Mouse (Mus musculus): ENCODE measurements at regions not wholly inside any gene's neighbourhood (a gene's known extent, or its start where the extent isn't known, plus 50 kb on each side); places are given as distances from the start of the nearest gene placed in this dataset.

GRCm38 (mm10) chr6:53233777-53234176 is 53.3 kb upstream of the Creb5 start:
- TF ChIP-seq CTCF (IDR thresholded peaks at IDR 0.05; ENCODE audit: borderline replicate concordance, insufficient read depth, low read depth, low read length) (no peak), POLR2A (IDR thresholded peaks at IDR 0.05; ENCODE audit: borderline replicate concordance, insufficient read depth, low read length) (no peak)

Measured in cerebellum, adult 2 months (tissue).